Mouse (Mus musculus) limb, embryonic 14.5 days (tissue): ENCODE measurements at regions not wholly inside any gene's neighbourhood (a gene's known extent, or its start where the extent isn't known, plus 50 kb on each side); places are given as distances from the start of the nearest gene placed in this dataset.

ENCODE experiments used
- ATAC-seq: fragments of 200-750 bp; cut with Nextera tagmentation; 2 replicates; pipeline ENCODE4 v1.8.0; 2017; ENCODE audit warnings: low read depth, moderate number of reproducible peaks, moderate TSS enrichment; ENCODE audit not compliant: low FRiP score
- DNase-seq: peaks from one replicate; pipeline ENCODE4 v3.0.0-alpha.2; 2015; ENCODE audit warnings: low spot score
- H3K27ac ChIP-seq: fragments of 300-500 bp; sonication (generic); replicated peaks from 2 replicates; pipeline ENCODE4 v1.5.1; 2014; ENCODE audit warnings: low read depth, mild to moderate bottlenecking, low read length, moderate library complexity, mixed read lengths
- H3K27me3 ChIP-seq: fragments of 300-500 bp; sonication (generic); 2 replicates; pipeline ENCODE4 v1.6.1; 2014; ENCODE audit warnings: low read length, mixed read lengths; ENCODE audit not compliant: control insufficient read depth, insufficient read depth
- H3K36me3 ChIP-seq: fragments of 300-500 bp; sonication (generic); 2 replicates; pipeline ENCODE4 v1.6.1; 2014; ENCODE audit warnings: mild to moderate bottlenecking, low read length, moderate library complexity, mixed read lengths; ENCODE audit not compliant: control insufficient read depth, insufficient read depth
- H3K4me1 ChIP-seq: fragments of 300-500 bp; sonication (generic); 2 replicates; pipeline ENCODE4 v1.6.1; 2014; ENCODE audit warnings: antibody characterized with exemption, low read length, mixed read lengths; ENCODE audit not compliant: control insufficient read depth, insufficient read depth
- H3K4me2 ChIP-seq: fragments of 300-500 bp; sonication (generic); replicated peaks from 2 replicates; pipeline ENCODE4 v1.6.1; 2014; ENCODE audit warnings: low read depth, mild to moderate bottlenecking, low read length, moderate library complexity; ENCODE audit not compliant: severe bottlenecking
- H3K4me3 ChIP-seq: fragments of 300-500 bp; sonication (generic); replicated peaks from 2 replicates; pipeline ENCODE4 v1.5.1; 2014; ENCODE audit warnings: low read length
- H3K9ac ChIP-seq: fragments of 300-500 bp; sonication (generic); 2 replicates; pipeline ENCODE4 v1.6.1; 2014; ENCODE audit warnings: mild to moderate bottlenecking, low read depth, low read length, moderate library complexity; ENCODE audit not compliant: severe bottlenecking
- H3K9me3 ChIP-seq: fragments of 300-500 bp; sonication (generic); 2 replicates; pipeline ENCODE4 v1.6.1; 2016; ENCODE audit warnings: low read length; ENCODE audit not compliant: control insufficient read depth
- POLR2A ChIP-seq: fragments of 200-500 bp; IDR thresholded peaks from 2 replicates; pipeline ENCODE4 v1.8.0; 2012; ENCODE audit warnings: inconsistent platforms, mild to moderate bottlenecking, moderate library complexity, borderline replicate concordance; ENCODE audit not compliant: insufficient read depth, insufficient read length; ENCODE audit errors: extremely low read depth
- WGBS: fragments of 180-500 bp; shearing (Covaris S2); extraction: QIAGEN DNeasy Blood & Tissue Kit; methylation state at CpG from one replicate; pipeline ENCODE4 v1.1.7; 2014; 5-methylcytosine and 5-hydroxymethylcytosine counted together

DNA sequence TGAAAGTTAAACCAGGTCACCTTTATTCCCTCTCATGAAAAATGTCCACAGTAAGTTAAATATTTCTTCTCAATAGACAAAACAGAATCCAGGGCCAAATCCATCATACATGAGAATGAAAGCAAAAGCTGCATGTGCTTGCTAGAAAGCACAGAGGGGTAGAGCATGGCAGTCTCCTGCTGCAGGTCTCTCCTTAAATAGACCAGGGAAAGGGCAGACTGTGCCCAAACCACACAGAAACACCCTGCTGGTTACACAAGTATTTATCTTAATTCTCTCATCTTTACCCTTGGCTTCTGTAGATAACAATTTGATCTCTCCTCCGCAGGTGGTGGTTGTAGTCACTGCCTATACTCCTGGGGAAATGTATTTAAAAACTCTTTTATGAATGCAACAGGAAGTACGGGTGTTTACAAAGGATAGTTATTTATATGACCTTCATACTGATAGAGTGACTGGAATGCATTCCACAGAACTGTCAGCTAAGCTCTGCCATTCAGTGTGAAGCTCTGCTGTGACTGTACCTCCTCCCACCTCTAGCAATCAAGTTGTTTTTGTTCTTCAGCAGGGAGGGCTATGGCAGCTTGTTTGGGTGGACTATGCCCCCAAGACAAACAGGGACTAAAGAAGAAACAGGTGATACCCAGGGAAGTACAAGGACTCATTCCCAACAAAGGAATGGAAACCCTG lies 538.4 kb upstream of the Nrsn1 start:
- H3K4me1 ChIP-seq, result no peaks in the 10 kb centered on the region
- DNase-seq (no peak), ATAC-seq (no peak)
- no peaks in the 10 kb centered on the region for H3K36me3 ChIP-seq
- no peak overlapping the region for H3K4me3 ChIP-seq
- no peak overlapping the region for H3K4me2 ChIP-seq
- no peak overlapping the region for H3K9ac ChIP-seq
- H3K27ac ChIP-seq, result no peak overlapping the region
- H3K9me3 ChIP-seq, result no peaks in the 10 kb centered on the region
- H3K27me3 ChIP-seq, result no peaks in the 10 kb centered on the region
- 77% methylated on average over 2 of the region's 2 CpGs for WGBS
- TF ChIP-seq POLR2A, result no peak

DNA sequence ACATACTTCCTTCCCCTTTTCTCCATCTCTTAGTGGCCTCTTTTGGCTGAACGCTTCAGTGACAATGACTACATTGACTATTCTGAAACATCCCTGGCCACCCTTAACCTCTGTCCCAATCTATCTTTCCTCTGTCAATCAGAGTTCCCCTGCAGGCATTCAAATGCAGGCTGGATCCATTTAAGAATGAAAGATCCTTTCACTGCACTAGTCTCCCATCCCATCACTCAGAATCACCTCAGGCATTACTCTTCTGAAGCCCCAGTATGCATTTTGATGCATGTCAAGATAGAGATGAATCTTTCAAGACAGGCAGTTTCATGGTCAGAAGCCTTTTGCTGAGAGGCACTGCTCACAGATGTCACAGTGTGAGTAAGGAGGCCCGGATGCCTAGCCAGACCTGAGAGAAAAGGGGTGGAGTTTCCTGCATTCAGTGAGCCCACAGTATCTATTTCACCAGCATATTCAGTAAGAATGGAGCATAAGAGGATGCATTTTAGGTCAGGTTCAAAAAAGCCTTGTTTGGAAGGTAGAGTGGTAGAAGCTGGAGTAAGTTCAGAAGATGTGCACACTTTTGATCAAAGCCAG lies 523.0 kb upstream of the Nrsn1 start:
- Histone ChIP-seq H3K4me3 (no peak overlapping the region), H3K36me3 (no peaks in the 10 kb centered on the region), H3K27ac (no peak overlapping the region), H3K4me2 (no peak overlapping the region), H3K9ac (no peak overlapping the region), H3K27me3 (no peaks in the 10 kb centered on the region), H3K4me1 (no peaks in the 10 kb centered on the region), H3K9me3 (no peaks in the 10 kb centered on the region)
- 45% methylated on average over 2 of the region's 2 CpGs for WGBS
- DNase-seq (no peak), ATAC-seq (no peak)
- no peak for TF ChIP-seq POLR2A

DNA sequence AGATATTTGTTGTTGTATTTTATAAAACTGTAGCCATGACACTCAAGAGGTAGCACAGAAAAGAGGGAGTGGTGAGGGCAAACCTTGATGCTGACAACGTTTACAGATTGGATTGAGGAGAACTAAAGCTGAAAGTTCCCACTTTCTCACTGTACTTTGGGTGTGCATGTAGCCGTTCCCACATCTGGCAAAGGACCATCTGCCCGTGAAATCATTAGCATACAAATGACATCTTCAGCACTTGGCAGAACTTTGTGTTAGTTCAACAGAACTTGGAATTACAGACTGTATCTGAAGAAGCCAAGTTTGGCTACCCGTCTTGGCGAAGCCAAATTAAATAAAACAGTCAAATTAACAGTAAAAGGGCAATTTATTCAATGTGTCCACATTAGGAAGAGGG lies 510.9 kb upstream of the Nrsn1 start:
- WGBS, result 80% methylated on average over 5 of the region's 5 CpGs
- no peaks in the 10 kb centered on the region for H3K36me3 ChIP-seq
- H3K4me3 ChIP-seq, result no peak overlapping the region
- DNase-seq (no peak), ATAC-seq (no peak)
- no peak overlapping the region for H3K27ac ChIP-seq
- no peak overlapping the region for H3K9ac ChIP-seq
- H3K4me2 ChIP-seq, result no peak overlapping the region
- no peaks in the 10 kb centered on the region for H3K27me3 ChIP-seq
- no peaks in the 10 kb centered on the region for H3K4me1 ChIP-seq
- no peaks in the 10 kb centered on the region for H3K9me3 ChIP-seq
- no peak for TF ChIP-seq POLR2A

DNA sequence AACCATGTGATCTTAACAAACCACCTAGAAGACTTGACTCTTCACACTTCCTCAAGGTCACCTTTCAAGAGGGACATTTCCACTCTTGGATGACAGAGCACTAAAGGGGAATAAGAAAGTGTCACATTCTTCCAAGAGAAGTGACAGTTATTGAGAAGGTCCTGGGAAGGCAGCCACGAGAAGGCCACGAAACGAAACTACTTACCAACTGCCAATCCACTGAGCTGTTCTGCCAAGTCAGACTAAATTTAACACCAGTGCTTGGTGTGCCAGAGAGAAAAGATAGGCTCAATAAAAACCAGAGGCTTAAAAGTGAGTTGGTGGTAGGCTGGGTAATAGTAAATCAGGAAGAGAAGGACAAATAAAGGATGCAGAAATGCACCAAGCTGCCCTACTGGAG lies 507.4 kb upstream of the Nrsn1 start:
- Histone ChIP-seq H3K36me3 (no peaks in the 10 kb centered on the region), H3K4me1 (peaks cover 8% of the 10 kb centered on the region; the same call in 1 of the 2 replicates), H3K4me2 (no peak overlapping the region), H3K4me3 (no peak overlapping the region), H3K27me3 (no peaks in the 10 kb centered on the region), H3K9me3 (no peaks in the 10 kb centered on the region), H3K9ac (no peak overlapping the region), H3K27ac (no peak overlapping the region)
- WGBS, result 71% methylated on average over 3 of the region's 3 CpGs
- no peak for TF ChIP-seq POLR2A
- ATAC-seq (no peak), DNase-seq (no peak)

DNA sequence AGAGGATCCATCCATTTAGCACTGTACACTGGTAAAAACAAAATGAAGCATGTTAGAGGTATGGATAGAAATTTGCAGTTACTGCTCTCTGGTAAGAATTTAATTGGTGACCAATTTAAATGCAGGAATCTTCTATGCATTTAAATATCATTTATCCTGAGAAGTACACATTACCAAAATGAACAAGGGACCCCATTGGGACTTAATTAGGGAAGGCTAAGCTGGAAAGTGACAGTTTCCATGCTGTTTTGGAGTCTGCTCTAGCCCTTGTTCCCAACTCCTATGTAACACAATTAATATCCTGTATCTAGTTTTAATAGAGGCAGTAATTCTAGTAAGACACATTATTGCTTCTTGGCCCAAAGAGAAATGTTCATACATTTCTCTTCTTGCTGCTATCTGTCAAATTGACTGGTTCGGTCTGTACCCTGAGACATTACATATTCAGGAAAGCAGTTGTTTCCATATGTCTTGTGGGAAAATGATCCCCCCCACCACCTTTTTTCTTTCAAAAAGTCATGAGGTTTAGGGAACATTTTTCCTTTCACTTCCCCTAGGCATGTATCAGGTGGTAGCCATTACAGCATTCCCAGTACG lies 504.4 kb upstream of the Nrsn1 start:
- Histone ChIP-seq H3K9me3 (no peaks in the 10 kb centered on the region), H3K4me3 (no peak overlapping the region), H3K27me3 (no peaks in the 10 kb centered on the region), H3K9ac (no peak overlapping the region), H3K4me2 (no peak overlapping the region), H3K36me3 (no peaks in the 10 kb centered on the region), H3K27ac (peak overlapping the region; percentile 33; the same call in 1 of the 2 replicates), H3K4me1 (peaks cover 8% of the 10 kb centered on the region; the same call in 1 of the 2 replicates)
- ATAC-seq (no peak), DNase-seq (no peak)
- WGBS, result 22% methylated on average over 2 of the region's 2 CpGs
- TF ChIP-seq POLR2A, result no peak
